Mouse (Mus musculus) ES-E14 (cell line): ENCODE results near the gene Defb15. TPM values are rescaled to one million over a fixed set of nuclear protein-coding genes. Genes with fewer than 3 reads are reported as not detected.
"Not testable (repeated sequence)": the region's sequence is repeated elsewhere in the genome, so short reads cannot be mapped to it uniquely, and the experiment has no call there.

Experiments
- DNase-seq: peaks from one replicate; pipeline ENCODE4 v3.0.0-alpha.2; 2013; ENCODE audit warnings: low read depth, low spot score
- H3K27ac ChIP-seq: 2 replicates; pipeline ENCODE4 v1.5.1; 2012; ENCODE audit warnings: low read depth, mild to moderate bottlenecking, low read length, moderate library complexity, mixed read lengths; ENCODE audit not compliant: poor library complexity, insufficient read depth, severe bottlenecking
- H3K36me3 ChIP-seq: 2 replicates; pipeline ENCODE4 v1.6.1; 2012; ENCODE audit warnings: mild to moderate bottlenecking, low read length, moderate library complexity, mixed read lengths; ENCODE audit not compliant: control insufficient read depth, poor library complexity, insufficient read depth, severe bottlenecking
- H3K4me1 ChIP-seq, 2 experiments: fragments of 150-350 bp in 1 of 2; sonication (generic) in 1 of 2; 2 replicates each; pipeline ENCODE4 v1.6.1; 2012; ENCODE audit warnings: low read length in 2 of 2, mild to moderate bottlenecking in 1 of 2, mixed read lengths in 1 of 2; ENCODE audit not compliant: control insufficient read depth in 2 of 2, insufficient read depth in 2 of 2, poor library complexity in 1 of 2
- H3K4me3 ChIP-seq, 2 experiments: fragments of 150-350 bp in 1 of 2; sonication (generic) in 1 of 2; 2 replicates each; pipeline ENCODE4 v1.5.1; 2012; ENCODE audit warnings: low read length in 2 of 2, low read depth in 1 of 2, mild to moderate bottlenecking in 1 of 2, mixed read lengths in 1 of 2; ENCODE audit not compliant: insufficient read depth in 1 of 2, poor library complexity in 1 of 2, severe bottlenecking in 1 of 2
- H3K9ac ChIP-seq: 2 replicates; pipeline ENCODE4 v1.6.1; 2012; ENCODE audit warnings: low read depth, mild to moderate bottlenecking, low read length, mixed read lengths; ENCODE audit not compliant: poor library complexity, insufficient read depth, severe bottlenecking
- H3K9me3 ChIP-seq: fragments of 150-350 bp; sonication (generic); 2 replicates; pipeline ENCODE4 v1.6.1; 2012; ENCODE audit warnings: low read depth, mild to moderate bottlenecking, low read length; ENCODE audit not compliant: control insufficient read depth, insufficient read depth
- CHD2 ChIP-seq: IDR thresholded peaks from 2 replicates; pipeline ENCODE4 v1.6.1; 2014; ENCODE audit warnings: mild to moderate bottlenecking, low read depth, low read length, inconsistent platforms
- HCFC1 ChIP-seq: IDR thresholded peaks from 2 replicates; pipeline ENCODE4 v1.6.1; 2012; ENCODE audit warnings: low read length, inconsistent platforms, borderline replicate concordance; ENCODE audit not compliant: insufficient read depth
- MAFK ChIP-seq: IDR thresholded peaks from 2 replicates; pipeline ENCODE4 v1.6.1; 2014; ENCODE audit warnings: mild to moderate bottlenecking, low read depth, low read length, inconsistent platforms; ENCODE audit not compliant: insufficient read depth
- ZC3H11A ChIP-seq: IDR thresholded peaks from 2 replicates; pipeline ENCODE4 v1.6.1; 2012; ENCODE audit warnings: low read depth, mild to moderate bottlenecking, inconsistent platforms, low read length, borderline replicate concordance
- ZNF384 ChIP-seq: IDR thresholded peaks from 2 replicates; pipeline ENCODE4 v1.6.1; 2012; ENCODE audit warnings: low read depth, low read length, inconsistent platforms
- in situ Hi-C, 2 experiments: fragments of 600-800 bp; cut with MboI; formaldehyde crosslinking; loops; one replicate each; pipeline ENCODE4 v1.15.1; 2025; ENCODE audit warnings: low sequenced_read_pairs in 2 of 2, inconsistent platforms in 1 of 2; ENCODE audit not compliant: unreplicated experiment in 2 of 2
- total RNA-seq: library from RNA; depleted of rRNA; stranded (reverse); fragments of 300-350 nt; gene quantifications from 2 replicates; pipeline ENCODE4 v1.2.3, GENCODE M21; 2012

Gene Defb15
- total RNA-seq, 1 experiment = not detected

GRCm38 (mm10) chr8:21946462-21946861 lies 14.0 kb upstream of the Defb15 start, which contains the start of gene Defb13:
Gene Defb13, plus strand, starts transcription at chr8:21946762.
- TF ChIP-seq MAFK (no peak), CHD2 (no peak), ZNF384 (no peak), HCFC1 (no peak), ZC3H11A (no peak)
- Histone ChIP-seq H3K36me3 (no peaks in the 10 kb centered on the region), H3K27ac (no peak within 1 kb of the TSS), H3K9ac (no peak within 1 kb of the TSS), H3K4me1 (no peaks in the 10 kb centered on the region), H3K4me3 (no peak within 1 kb of the TSS), H3K9me3 (no peaks in the 10 kb centered on the region)
- no peak for DNase-seq
- in situ Hi-C loops = no loop called here

- H3K9ac ChIP-seq, H3K9me3 ChIP-seq, H3K27ac ChIP-seq, H3K4me1 ChIP-seq, H3K4me3 ChIP-seq, H3K36me3 ChIP-seq, DNase-seq, in situ Hi-C loops: not testable (repeated sequence)
These were observed 5.5 kb upstream of the Defb15 start, which contains the start of gene Defb35 for GRCm38 (mm10) chr8:21938052-21938451. Gene Defb35, plus strand, starts transcription at chr8:21938352.

- H3K36me3 ChIP-seq, in situ Hi-C loops, H3K9me3 ChIP-seq, H3K27ac ChIP-seq, H3K9ac ChIP-seq, H3K4me3 ChIP-seq, DNase-seq, H3K4me1 ChIP-seq: not testable (repeated sequence)
These were observed 1.8 kb downstream of the Defb15 start for GRCm38 (mm10) chr8:21930754-21931153.

GRCm38 (mm10) chr8:21915625-21916024 lies 16.9 kb downstream of the Defb15 start:
- in situ Hi-C loops = no loop called here
- Histone ChIP-seq H3K27ac (no peak overlapping the region), H3K4me3 (no peak overlapping the region), H3K9ac (no peak overlapping the region), H3K4me1 (peaks cover 5 to 9% of the 10 kb centered on the region in 2 experiments; a peak in 3 of 4 replicates), H3K9me3 (no peaks in the 10 kb centered on the region), H3K36me3 (no peaks in the 10 kb centered on the region)
- no peak for TF ChIP-seq MAFK
- TF ChIP-seq ZC3H11A = no peak
- no peak for TF ChIP-seq HCFC1
- no peak for TF ChIP-seq ZNF384
- no peak for TF ChIP-seq CHD2
- no peak for DNase-seq

- Histone ChIP-seq H3K36me3 (no peaks in the 10 kb centered on the region), H3K4me1 (peaks cover 5 to 9% of the 10 kb centered on the region in 2 experiments; a peak in 3 of 4 replicates), H3K27ac (no peak overlapping the region; the same call in 1 of the 2 replicates), H3K9me3 (no peaks in the 10 kb centered on the region), H3K4me3 (no peak overlapping the region), H3K9ac (no peak overlapping the region)
- TF ChIP-seq CHD2 (no peak), MAFK (no peak), ZNF384 (no peak), HCFC1 (no peak), ZC3H11A (no peak)
- in situ Hi-C loops = no loop called here
- DNase-seq = peak; percentile 31
These were observed 20.0 kb downstream of the Defb15 start for GRCm38 (mm10) chr8:21912554-21912953.
